8 mouse cellular contexts compared by ENCODE assay signal in the genomic region with DNA sequence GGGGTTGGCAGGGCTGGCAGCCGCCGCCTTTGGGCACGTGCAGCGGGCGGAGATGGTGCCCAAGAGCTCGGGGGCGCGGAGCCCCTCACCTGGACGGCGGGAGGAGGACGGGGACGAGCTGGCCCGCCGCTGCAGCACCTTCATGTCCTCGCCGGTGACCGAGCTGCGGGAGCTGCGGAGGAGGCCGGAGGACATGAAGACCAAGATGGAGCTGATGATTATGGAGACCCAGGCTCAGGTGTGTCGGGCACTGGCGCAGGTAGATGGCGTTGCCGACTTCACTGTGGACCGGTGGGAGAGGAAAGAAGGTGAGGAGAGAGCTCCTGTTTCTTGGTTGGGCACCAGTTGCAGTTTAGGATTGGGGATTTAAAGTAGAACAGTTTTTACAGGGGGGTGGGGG. TPM values are rescaled to one million over a fixed set of nuclear protein-coding genes. Genes with fewer than 3 reads are reported as not detected.
DNase-seq lines count a peak whose midpoint lies in the region; ATAC-seq and TF ChIP-seq lines count a peak whose summit lies in the region.

No protein-coding gene starts in this region.

- peak overlapping the region; percentile 84 for H3K4me3 ChIP-seq in heart, embryonic 10.5 days
- H3K4me3 ChIP-seq in ES-Bruce4 (ENCODE audit: low read depth, low read length) = peak overlapping the region; percentile 94
- peak overlapping the region; percentile 97 for H3K4me3 ChIP-seq in liver, embryonic 13.5 days (replicated peaks)

- peaks cover 30% of the 10 kb centered on the region for H3K36me3 ChIP-seq in heart, embryonic 10.5 days
- peaks cover 16% of the 10 kb centered on the region for H3K36me3 ChIP-seq in ES-Bruce4 (ENCODE audit: control insufficient read depth, insufficient read depth, low read length, poor library complexity, severe bottlenecking)
- H3K36me3 ChIP-seq in liver, embryonic 13.5 days = peaks cover 42% of the 10 kb centered on the region

- WGBS in heart, embryonic 10.5 days = under 1% methylated on average over 25 of the region's 25 CpGs
- WGBS in liver, embryonic 13.5 days (ENCODE audit: insufficient replicate concordance) = under 1% methylated on average over 25 of the region's 25 CpGs

- H3K9me3 ChIP-seq in heart, embryonic 10.5 days = no peaks in the 10 kb centered on the region
- no peaks in the 10 kb centered on the region for H3K9me3 ChIP-seq in ES-Bruce4 (replicated peaks; ENCODE audit: control insufficient read depth, insufficient read depth, low read length, poor library complexity, severe bottlenecking)
- H3K9me3 ChIP-seq in liver, embryonic 13.5 days (replicated peaks) = no peaks in the 10 kb centered on the region

- no peak for TF ChIP-seq POLR2A in ES-Bruce4 (IDR thresholded peaks at IDR 0.05; ENCODE audit: insufficient read depth, low read length)

- H3K4me2 ChIP-seq in liver, embryonic 13.5 days = peak overlapping the region; percentile 79

- TF ChIP-seq CTCF in ES-Bruce4 (IDR thresholded peaks at IDR 0.05; ENCODE audit: low read depth, low read length) = no peak

- no peak for TF ChIP-seq EP300 in ES-Bruce4 (IDR thresholded peaks at IDR 0.05; ENCODE audit: insufficient read depth, low read depth, low read length)

- DNase-seq in heart, embryonic 10.5 days (ENCODE audit: low spot score) = peak; percentile 74
- no peak for DNase-seq in heart, adult 11 months
- no peak for DNase-seq in liver, embryonic 13.5 days
- DNase-seq in yolk sac, embryonic 10.5 days (ENCODE audit: low spot score) = peak; percentile 46
- no peak for DNase-seq in layer of hippocampus, postnatal 25 days (ENCODE audit: extremely low spot score in 1 of 2, low spot score in 1 of 2)
- no peak for DNase-seq in c-Kit-positive CD71-positive TER-119-positive erythroid progenitor cells, embryonic 14.5 days (ENCODE audit: low spot score)

- peak overlapping the region; percentile 96 for H3K27ac ChIP-seq in heart, embryonic 10.5 days
- H3K27ac ChIP-seq in ES-Bruce4 (ENCODE audit: insufficient read depth, low read length) = no peak overlapping the region
- peak overlapping the region; percentile 99 for H3K27ac ChIP-seq in liver, embryonic 13.5 days

- H3K27me3 ChIP-seq in heart, embryonic 10.5 days (ENCODE audit: insufficient read depth, poor library complexity, severe bottlenecking) = no peaks in the 10 kb centered on the region
- no peaks in the 10 kb centered on the region for H3K27me3 ChIP-seq in ES-Bruce4 (ENCODE audit: control insufficient read depth, insufficient read depth, low read length, poor library complexity, severe bottlenecking)
- H3K27me3 ChIP-seq in liver, embryonic 13.5 days = no peaks in the 10 kb centered on the region

- 0 out of 2 replicates have a peak, but pooled peaks have one; percentile 0 for ATAC-seq in granulocyte monocyte progenitor cell, adult 5-6 weeks (replicated peaks; ENCODE audit: poor library complexity, severe bottlenecking)
- no peak for ATAC-seq in liver, embryonic 13.5 days (ENCODE audit: low read depth)

- H3K9ac ChIP-seq in ES-Bruce4 (ENCODE audit: low read depth, poor library complexity, severe bottlenecking) = peak overlapping the region; percentile 78
- H3K9ac ChIP-seq in liver, embryonic 13.5 days = peak overlapping the region; percentile 99

- peaks cover 25% of the 10 kb centered on the region for H3K4me1 ChIP-seq in heart, embryonic 10.5 days
- no peaks in the 10 kb centered on the region for H3K4me1 ChIP-seq in ES-Bruce4 (ENCODE audit: control insufficient read depth, insufficient read depth, low read length)
- peaks cover 69% of the 10 kb centered on the region for H3K4me1 ChIP-seq in liver, embryonic 13.5 days (replicated peaks)

RNA-seq across cellular contexts. Expression of gene Cpox, which starts 0.6 kb away (rescaled TPM):
- 63.5 and 89.9 TPM in 2 replicates for polyA plus RNA-seq in heart, embryonic 10.5 days (2016; fragmentation: Nextera tagmentation; extraction: Ambion mirVana)
- 32.7 and 35.2 TPM in 2 replicates for polyA plus RNA-seq in ES-Bruce4 (2011; ENCODE audit: insufficient read depth, insufficient read length, low read depth, missing spikeins)
- 21.9 and 32.7 TPM in 2 replicates for total RNA-seq in granulocyte monocyte progenitor cell, adult 5-6 weeks (2014; fragmentation: Nextera tagmentation)
- total RNA-seq in granulocyte monocyte progenitor cell, adult 5-6 weeks (2017) = 23.4 and 25.2 TPM in 2 replicates
- polyA plus RNA-seq in liver, embryonic 13.5 days (2015; fragmentation: Nextera tagmentation; extraction: Ambion mirVana) = 422 and 453 TPM in 2 replicates
- 10 to 100 TPM; 52.1 to 53.7 TPM for total RNA-seq in layer of hippocampus, postnatal 25 days (2021)

RNA-seq across cellular contexts. Expression of gene E330017A01Rik, which starts 32.1 kb away (rescaled TPM):
- polyA plus RNA-seq in heart, embryonic 10.5 days (2016; fragmentation: Nextera tagmentation; extraction: Ambion mirVana) = not detected in 2 replicates
- polyA plus RNA-seq in ES-Bruce4 (2011; ENCODE audit: insufficient read depth, insufficient read length, low read depth, missing spikeins) = not detected in 2 replicates
- total RNA-seq in granulocyte monocyte progenitor cell, adult 5-6 weeks (2014; fragmentation: Nextera tagmentation) = not detected in 2 replicates
- total RNA-seq in granulocyte monocyte progenitor cell, adult 5-6 weeks (2017) = not detected in 2 replicates
- polyA plus RNA-seq in liver, embryonic 13.5 days (2015; fragmentation: Nextera tagmentation; extraction: Ambion mirVana) = not detected in 2 replicates
- total RNA-seq in layer of hippocampus, postnatal 25 days (2021) = not detected

RNA-seq across cellular contexts. Expression of gene Gpr15, which starts 48.2 kb away (rescaled TPM):
- not detected in 2 replicates for polyA plus RNA-seq in heart, embryonic 10.5 days (2016; fragmentation: Nextera tagmentation; extraction: Ambion mirVana)
- not detected in 2 replicates for polyA plus RNA-seq in ES-Bruce4 (2011; ENCODE audit: insufficient read depth, insufficient read length, low read depth, missing spikeins)
- 0.92 TPM in 1 of 2 replicates, not detected in the other for total RNA-seq in granulocyte monocyte progenitor cell, adult 5-6 weeks (2014; fragmentation: Nextera tagmentation)
- 0.77 and 0.78 TPM in 2 replicates for total RNA-seq in granulocyte monocyte progenitor cell, adult 5-6 weeks (2017)
- polyA plus RNA-seq in liver, embryonic 13.5 days (2015; fragmentation: Nextera tagmentation; extraction: Ambion mirVana) = 0.06 and 0.16 TPM in 2 replicates
- total RNA-seq in layer of hippocampus, postnatal 25 days (2021) = not detected

RNA-seq across cellular contexts. Expression of gene Gm813, which starts 53.9 kb away (rescaled TPM):
- not detected in 2 replicates for polyA plus RNA-seq in heart, embryonic 10.5 days (2016; fragmentation: Nextera tagmentation; extraction: Ambion mirVana)
- polyA plus RNA-seq in ES-Bruce4 (2011; ENCODE audit: insufficient read depth, insufficient read length, low read depth, missing spikeins) = not detected in 2 replicates
- total RNA-seq in granulocyte monocyte progenitor cell, adult 5-6 weeks (2014; fragmentation: Nextera tagmentation) = not detected in 2 replicates
- not detected in 2 replicates for total RNA-seq in granulocyte monocyte progenitor cell, adult 5-6 weeks (2017)
- polyA plus RNA-seq in liver, embryonic 13.5 days (2015; fragmentation: Nextera tagmentation; extraction: Ambion mirVana) = not detected in 2 replicates
- not detected for total RNA-seq in layer of hippocampus, postnatal 25 days (2021)

RNA-seq across cellular contexts. Expression of gene Cldnd1, which starts 57.1 kb away (rescaled TPM):
- polyA plus RNA-seq in heart, embryonic 10.5 days (2016; fragmentation: Nextera tagmentation; extraction: Ambion mirVana) = 106 TPM in 2 replicates
- polyA plus RNA-seq in ES-Bruce4 (2011; ENCODE audit: insufficient read depth, insufficient read length, low read depth, missing spikeins) = 51.6 and 53.9 TPM in 2 replicates
- total RNA-seq in granulocyte monocyte progenitor cell, adult 5-6 weeks (2014; fragmentation: Nextera tagmentation) = 27.8 and 57.0 TPM in 2 replicates
- total RNA-seq in granulocyte monocyte progenitor cell, adult 5-6 weeks (2017) = 13.4 and 23.7 TPM in 2 replicates
- 32.9 and 41.4 TPM in 2 replicates for polyA plus RNA-seq in liver, embryonic 13.5 days (2015; fragmentation: Nextera tagmentation; extraction: Ambion mirVana)
- 100 to 1,000 TPM in 1 of 2 experiments, 10 to 100 TPM in 1; 82.0 to 100 TPM for total RNA-seq in layer of hippocampus, postnatal 25 days (2021)

Comparison
In these comparisons a context has a peak if more than half of its experiments do, and no peak if none do; other contexts are left out.
1. DNase-seq: peak in heart, embryonic 10.5 days (single experiment) and yolk sac, embryonic 10.5 days (single experiment); none in heart, adult 11 months (single experiment), liver, embryonic 13.5 days (single experiment), layer of hippocampus, postnatal 25 days (0 of 2) and c-Kit-positive CD71-positive TER-119-positive erythroid progenitor cells, embryonic 14.5 days (single experiment).
2. Peak in every context shown above with its lines, with median percentiles within 50 percentile points of each other: H3K4me3 ChIP-seq.